Mouse (Mus musculus) spleen, adult 2 months (tissue): ENCODE data around the gene Trim33.

Source experiments
- CTCF ChIP-seq: fragments of 200-500 bp; IDR thresholded peaks from 2 replicates; pipeline ENCODE4 v1.5.1; 2011; ENCODE audit warnings: mild to moderate bottlenecking, inconsistent platforms; ENCODE audit not compliant: insufficient read depth, insufficient read length, insufficient replicate concordance; ENCODE audit errors: extremely low read depth
- POLR2A ChIP-seq: fragments of 200-500 bp; IDR thresholded peaks from 2 replicates; pipeline ENCODE4 v1.6.1; 2011; ENCODE audit warnings: low read depth, low read length, inconsistent platforms

DNA sequence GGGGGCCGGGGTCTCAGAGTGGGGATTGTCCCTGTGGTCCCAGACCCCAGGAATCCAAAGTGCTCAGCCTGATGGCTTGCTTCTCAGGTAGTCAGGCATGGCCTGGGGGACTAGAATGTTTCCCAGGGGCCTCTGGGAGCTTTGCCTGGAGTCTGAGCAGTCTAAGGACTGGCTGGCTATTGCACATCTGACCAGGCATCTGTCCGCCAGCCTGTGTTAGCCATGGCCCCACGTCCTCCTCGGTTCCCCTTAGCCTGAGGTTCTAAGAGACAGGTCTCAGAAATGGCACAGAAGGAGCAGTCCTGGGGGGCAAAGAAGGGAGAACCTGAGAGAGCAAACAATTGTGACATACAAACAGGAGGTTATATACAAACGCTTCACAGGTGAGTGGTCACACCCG is 102.3 kb downstream of the Trim33 start:
- TF ChIP-seq CTCF (no peak), POLR2A (no peak)
